Mouse (Mus musculus): ENCODE measurements around the gene Th.

Th gene

DNA sequence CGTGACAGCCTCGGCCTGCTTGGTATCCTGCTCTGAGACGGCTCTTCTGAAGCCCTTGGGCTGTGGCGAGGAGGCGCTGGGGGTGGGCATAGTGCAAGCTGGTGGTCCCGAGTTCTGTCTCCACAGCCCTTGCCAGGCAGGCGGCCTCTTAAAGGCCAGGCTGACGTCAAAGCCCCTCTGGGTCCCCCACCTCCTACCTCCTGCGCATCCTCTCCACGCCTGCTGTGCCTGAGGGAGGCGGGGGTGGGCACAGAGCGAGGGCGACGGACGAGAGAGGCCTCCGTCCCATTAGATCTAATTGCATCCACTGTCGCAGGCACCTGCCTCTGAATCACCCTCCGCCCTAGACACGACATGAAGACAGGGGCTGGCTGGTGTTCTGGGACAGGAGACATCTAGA is 31.1 kb downstream of the Th start:
- DNase-seq = no peak

DNA sequence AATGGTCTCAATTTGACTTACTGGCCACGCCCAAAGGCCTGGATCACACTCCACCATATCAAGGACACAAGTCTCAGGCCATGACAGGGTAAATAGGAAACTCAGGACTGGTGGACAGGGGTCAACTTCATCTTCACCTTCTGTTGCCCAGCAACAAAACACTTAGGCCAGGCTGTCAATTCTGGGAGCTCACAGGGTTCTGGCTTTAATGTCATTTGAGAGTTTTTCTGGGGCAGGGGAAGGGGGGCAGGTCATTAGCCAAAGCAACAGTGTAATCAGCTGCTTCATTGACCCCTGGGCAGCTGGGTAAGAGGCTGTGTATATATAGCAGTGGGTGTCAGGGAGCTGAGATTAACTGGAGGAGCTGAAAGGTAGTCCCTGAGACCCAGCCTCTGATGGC is 33.5 kb downstream of the Th start:
- DNase-seq = no peak

DNA sequence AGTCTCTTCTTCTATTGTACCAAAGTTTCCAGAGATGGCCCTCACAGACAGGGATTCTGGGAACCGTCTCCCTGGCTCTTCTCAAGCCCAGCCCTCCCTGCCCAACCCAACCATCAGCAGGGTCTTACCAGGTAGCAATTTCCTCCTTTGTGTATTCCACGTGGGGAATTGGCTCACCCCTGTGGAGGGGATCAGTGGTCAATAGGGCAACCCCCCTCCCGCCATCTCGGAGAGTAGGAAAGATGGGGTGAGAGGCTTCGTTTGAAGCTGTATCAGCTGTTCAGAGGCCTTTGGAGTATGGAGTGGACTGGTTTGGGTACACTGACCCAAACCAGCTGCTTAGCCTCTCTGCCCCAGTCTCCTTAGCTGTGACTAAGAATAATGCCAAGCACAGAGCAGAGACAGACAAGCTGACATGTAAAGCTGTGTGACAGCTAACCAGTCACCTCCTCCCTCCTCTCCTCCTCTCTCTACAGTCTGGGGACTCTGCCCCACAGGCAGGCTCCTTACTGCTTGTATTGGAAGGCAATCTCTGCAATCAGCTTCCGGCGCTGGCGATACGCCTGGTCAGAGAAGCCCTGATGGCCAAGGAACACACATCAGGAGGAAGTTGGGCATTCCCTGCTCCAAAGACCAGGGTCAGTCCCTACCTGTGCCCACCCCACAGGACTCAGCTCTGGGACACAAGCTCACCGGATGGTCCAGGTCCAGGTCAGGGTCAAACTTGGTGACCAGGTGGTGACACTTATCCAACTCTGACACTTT is 34.8 kb downstream of the Th start:
- no peak for DNase-seq

DNA sequence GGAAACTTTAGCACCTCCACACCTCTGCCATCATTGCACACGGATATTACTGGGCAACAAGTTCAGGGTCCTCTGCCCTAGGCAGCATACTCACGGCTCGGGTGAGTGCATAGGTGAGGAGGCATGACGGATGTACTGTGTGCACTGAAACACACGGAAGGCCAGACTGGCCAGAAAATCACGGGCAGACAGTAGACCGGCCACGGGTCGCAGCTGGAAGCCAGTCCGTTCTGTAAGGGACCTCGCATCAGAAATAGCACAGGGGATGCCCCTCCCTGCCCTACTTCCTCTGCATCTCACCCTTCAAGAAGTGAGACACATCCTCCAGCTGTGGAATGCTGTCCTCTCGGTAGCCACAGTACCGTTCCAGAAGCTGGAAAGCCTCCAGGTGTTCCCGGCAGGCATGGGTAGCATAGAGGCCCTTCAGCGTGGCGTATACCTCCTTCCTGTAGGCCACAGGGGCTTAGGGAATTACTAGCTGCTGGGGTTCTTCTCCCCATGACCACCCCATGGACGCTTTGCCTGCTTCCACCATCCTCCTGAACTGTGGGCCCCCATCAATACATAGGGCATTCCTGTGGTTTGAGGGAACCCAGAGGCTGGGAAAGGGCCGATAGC is 35.6 kb downstream of the Th start:
- no peak for DNase-seq

DNA sequence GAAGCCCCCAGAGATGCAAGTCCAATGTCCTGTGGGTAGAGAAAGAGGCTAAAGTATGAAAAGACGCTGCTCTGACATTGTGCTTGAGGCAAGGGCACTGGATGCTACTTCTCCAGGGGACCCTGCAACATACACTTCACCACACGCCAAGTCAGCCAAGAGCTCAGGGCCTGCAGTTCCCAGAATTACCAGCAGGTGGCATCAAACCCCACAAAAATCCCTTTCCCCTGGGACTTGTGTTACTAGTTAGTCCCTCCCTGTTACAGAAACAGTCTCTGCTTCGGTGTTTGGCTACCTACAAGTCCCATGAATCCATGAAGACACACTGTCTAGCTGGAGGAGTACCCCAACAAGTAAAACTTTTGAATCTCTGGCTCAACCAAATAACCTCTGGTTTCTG is 36.3 kb downstream of the Th start:
- peak; percentile 55 to 76 for DNase-seq

DNA sequence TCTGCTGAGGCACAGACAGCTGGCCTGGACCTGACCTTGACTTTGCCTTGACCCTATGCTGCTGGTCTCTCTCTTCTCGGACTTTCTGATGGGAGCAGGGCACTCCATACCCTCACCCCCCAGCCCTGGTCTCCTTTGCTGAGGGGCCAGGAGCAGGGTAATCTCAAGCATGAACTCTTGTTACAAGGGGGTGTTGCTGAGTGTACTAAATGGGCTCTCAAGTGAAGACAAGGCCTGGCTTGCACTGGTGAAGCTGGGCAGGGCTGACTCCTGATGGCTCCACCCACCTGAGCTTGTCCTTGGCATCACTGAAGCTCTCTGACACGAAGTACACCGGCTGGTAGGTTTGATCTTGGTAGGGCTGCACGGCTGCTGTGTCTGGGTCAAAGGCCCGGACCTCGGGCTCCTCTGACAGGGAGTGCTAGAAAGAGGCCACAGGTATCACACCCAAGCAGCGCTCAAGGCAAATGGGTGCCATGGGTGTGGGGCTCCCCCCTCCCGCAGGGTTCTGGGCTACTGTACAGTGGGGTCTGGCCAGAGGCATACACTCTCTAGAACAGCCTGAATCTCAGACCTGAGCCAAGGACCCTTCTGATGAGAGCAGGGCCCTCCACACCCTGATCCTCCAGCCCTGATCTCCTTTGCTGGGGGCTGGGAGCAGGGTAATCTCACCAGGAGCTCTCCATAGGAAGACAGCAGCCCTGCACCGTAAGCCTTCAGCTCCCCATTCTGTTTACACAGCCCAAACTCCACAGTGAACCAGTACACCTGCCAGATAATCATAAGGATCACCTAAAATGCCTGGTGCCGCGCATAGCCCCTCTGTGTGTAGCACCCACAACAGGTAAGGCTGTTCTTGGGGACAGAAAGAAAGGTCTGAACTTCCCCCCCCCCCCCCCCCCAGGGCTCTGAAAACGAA is 36.9 kb downstream of the Th start:
- DNase-seq = no peak

DNA sequence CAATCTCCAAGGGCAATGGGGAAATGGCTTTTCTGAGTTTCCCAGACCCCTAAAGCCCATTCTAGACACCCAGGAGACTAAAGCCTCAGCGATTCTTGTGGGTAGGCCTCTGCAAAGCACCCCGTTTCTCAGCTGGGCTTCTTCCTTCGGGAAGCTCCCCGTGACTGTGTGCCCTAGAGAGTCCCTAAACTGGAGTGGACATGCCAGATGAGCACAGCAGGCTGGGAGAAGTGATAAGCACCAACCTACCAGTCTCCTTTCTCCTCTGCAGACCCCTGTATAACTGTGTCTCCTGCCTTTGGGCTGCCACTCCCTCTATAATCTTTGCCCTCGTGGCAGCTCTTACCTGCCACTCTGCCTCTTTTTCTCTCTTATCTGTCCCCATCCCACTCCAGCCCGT is 37.6 kb downstream of the Th start:
- DNase-seq = no peak

DNA sequence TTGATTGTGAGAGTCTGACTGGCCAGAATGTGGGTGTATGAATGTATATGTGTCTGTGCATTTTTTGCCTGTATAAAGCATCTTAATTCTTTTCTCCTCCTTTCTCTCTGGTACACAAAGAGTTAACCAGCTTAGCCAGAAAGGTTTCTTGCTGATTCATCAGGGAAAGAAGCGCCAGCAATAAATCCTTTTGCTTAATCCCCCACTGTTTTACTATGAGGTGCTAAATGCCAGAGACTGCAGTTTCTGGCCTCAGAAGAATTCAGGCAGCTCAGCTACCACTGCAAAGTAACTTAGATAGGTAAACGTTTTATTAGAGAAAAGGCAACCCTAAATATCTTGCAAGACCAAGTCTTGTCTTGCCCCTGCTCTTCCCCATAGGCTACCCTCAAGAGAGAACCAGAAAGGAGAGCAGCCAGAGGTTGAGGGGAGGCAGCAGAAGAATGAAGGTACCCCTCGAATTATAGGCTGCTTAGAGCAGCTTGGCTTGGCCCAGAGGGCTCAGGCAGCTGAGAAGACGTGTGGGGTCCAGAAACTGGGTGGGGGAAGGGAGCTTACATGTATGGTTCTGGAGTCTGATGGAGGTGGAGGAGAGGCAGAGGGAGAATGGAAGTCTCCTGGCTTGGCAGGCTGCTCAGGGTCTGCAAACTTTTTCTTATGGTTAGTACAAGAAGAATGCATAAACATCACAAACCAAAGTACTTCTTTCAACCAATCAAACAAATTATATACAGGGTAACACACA is 61.3 kb downstream of the Th start:
- DNase-seq = no peak

DNA sequence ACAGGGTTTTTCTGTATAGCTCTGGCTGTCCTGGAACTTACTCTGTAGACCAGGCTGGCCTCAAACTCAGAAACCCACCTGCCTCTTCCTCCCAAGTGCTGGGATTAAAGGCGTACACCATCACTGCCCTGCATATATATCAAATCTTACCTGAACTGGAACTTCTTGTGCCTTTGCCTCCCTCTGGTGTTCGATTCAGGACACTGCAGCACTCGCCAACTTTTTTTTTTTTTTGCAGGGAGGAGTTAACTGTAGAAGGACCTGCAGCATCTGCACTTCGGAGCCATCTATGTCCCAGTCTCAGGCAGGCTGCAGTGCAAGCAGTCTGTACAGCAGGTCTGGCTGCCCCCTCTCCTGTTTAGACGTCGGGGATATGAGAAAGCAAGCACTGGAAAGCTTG is 80.2 kb downstream of the Th start:
- peak in 1 of 2 experiments; percentile 11 for DNase-seq

Measured in spleen, adult 18-20 months (tissue).